In the genomic region with DNA sequence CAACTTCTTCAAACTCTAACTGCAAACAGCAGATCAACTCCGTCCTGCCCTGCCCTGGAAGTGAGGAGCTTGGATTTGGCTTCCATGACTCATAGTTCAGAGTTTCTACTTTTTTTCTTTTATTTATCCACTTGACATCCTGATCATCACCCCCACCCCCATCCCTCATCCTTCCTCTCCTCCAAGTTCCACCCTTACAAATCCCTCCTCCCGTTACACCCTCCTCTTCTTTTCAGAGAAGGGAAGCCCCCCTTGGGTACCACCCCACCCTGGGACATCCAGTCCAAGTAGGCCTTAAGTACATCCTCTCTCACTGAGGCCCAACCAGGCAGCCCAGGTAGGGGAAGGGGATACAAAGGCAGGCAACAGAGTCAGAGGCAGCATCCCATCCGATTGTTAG, we compare ENCODE assay signal across 30 mouse cellular contexts.
A peak's percentile ranks its signal among the peaks of the same experiment; 100 is the strongest.
DNase-seq lines count a peak whose midpoint lies in the region; ATAC-seq and TF ChIP-seq lines count a peak whose summit lies in the region.
"Had no signal": no experiment of that assay in that cellular context is flagged by ENCODE, and none has a peak within 500 bp of the region (broad histone marks: within the 10 kb centered on the region; RNA-seq: fewer than 3 reads in every experiment).

No protein-coding gene starts in this region.

- no peak overlapping the region for H3K27ac ChIP-seq in forebrain, embryonic 13.5 days
- no peak overlapping the region for H3K27ac ChIP-seq in forebrain, embryonic 15.5 days (replicated peaks)
- H3K27ac ChIP-seq in lung, postnatal 0 days (ENCODE audit: low read length): no peak overlapping the region
- H3K27ac ChIP-seq in midbrain, embryonic 12.5 days (replicated peaks): no peak overlapping the region
- H3K27ac ChIP-seq in midbrain, embryonic 15.5 days: no peak overlapping the region
- H3K27ac ChIP-seq in neural tube, embryonic 15.5 days (replicated peaks): peak overlapping the region; percentile 6; the same call in 1 of the 2 replicates
- H3K27ac ChIP-seq: embryonic facial prominence, embryonic 10.5 days; embryonic facial prominence, embryonic 15.5 days; limb, embryonic 10.5 days; limb, embryonic 15.5 days; liver, embryonic 13.5 days; macrophage; stomach, postnatal 0 days had no signal

- no peak overlapping the region for H3K9ac ChIP-seq in forebrain, embryonic 13.5 days
- H3K9ac ChIP-seq in forebrain, embryonic 15.5 days (replicated peaks): no peak overlapping the region
- H3K9ac ChIP-seq in lung, postnatal 0 days (replicated peaks; ENCODE audit: low read depth): no peak overlapping the region
- no peak overlapping the region for H3K9ac ChIP-seq in midbrain, embryonic 12.5 days (replicated peaks)
- no peak overlapping the region for H3K9ac ChIP-seq in midbrain, embryonic 15.5 days
- no peak overlapping the region for H3K9ac ChIP-seq in neural tube, embryonic 15.5 days (replicated peaks)
- H3K9ac ChIP-seq: embryonic facial prominence, embryonic 15.5 days; heart, embryonic 12.5 days; limb, embryonic 15.5 days; liver, embryonic 13.5 days had no signal

- TF ChIP-seq POLR2A in lung, adult 2 months (IDR thresholded peaks at IDR 0.05; ENCODE audit: borderline replicate concordance, extremely low read depth, low read depth, low read length): no peak

- TF ChIP-seq EP300 in lung, postnatal 0 days (IDR thresholded peaks at IDR 0.05): peak; percentile 63

- no peak for TF ChIP-seq CTCF in lung, postnatal 0 days (IDR thresholded peaks at IDR 0.05)
- TF ChIP-seq CTCF in lung, adult 2 months (IDR thresholded peaks at IDR 0.05; ENCODE audit: insufficient read depth, low read length): no peak

- no peaks in the 10 kb centered on the region for H3K27me3 ChIP-seq in forebrain, embryonic 13.5 days
- no peaks in the 10 kb centered on the region for H3K27me3 ChIP-seq in forebrain, embryonic 15.5 days
- H3K27me3 ChIP-seq in lung, postnatal 0 days (replicated peaks; ENCODE audit: insufficient read depth, low read length): no peaks in the 10 kb centered on the region
- peaks cover 4% of the 10 kb centered on the region for H3K27me3 ChIP-seq in midbrain, embryonic 12.5 days
- H3K27me3 ChIP-seq in midbrain, embryonic 15.5 days (replicated peaks): no peaks in the 10 kb centered on the region
- no peaks in the 10 kb centered on the region for H3K27me3 ChIP-seq in neural tube, embryonic 15.5 days (replicated peaks)
- H3K27me3 ChIP-seq: embryonic facial prominence, embryonic 15.5 days; heart, embryonic 12.5 days; limb, embryonic 15.5 days; liver, embryonic 13.5 days had no signal

- no peak for DNase-seq in lung, postnatal 0 days (ENCODE audit: low spot score)
- DNase-seq in lung, adult 2 months: no peak
- DNase-seq: adrenal gland, adult 2 months; cerebellum, adult 2 months; cerebellum, postnatal 14 days; gastrocnemius, postnatal 25 days; heart, adult 18-20 months; heart, postnatal 4 days; kidney, postnatal 14 days; layer of hippocampus, adult 9-11 months; liver, embryonic 13.5 days; lung, adult 18-20 months; right cerebral cortex, postnatal 4 days; thymus, adult 18-20 months; thymus, postnatal 25 days had no signal

- no peak for ATAC-seq in forebrain, embryonic 13.5 days
- ATAC-seq in forebrain, embryonic 15.5 days (replicated peaks): no peak
- ATAC-seq in lung, postnatal 0 days: no peak
- ATAC-seq in midbrain, embryonic 12.5 days (ENCODE audit: low FRiP score, low read depth): peak; percentile 12; the same call in 1 of the 2 replicates
- no peak for ATAC-seq in midbrain, embryonic 15.5 days (replicated peaks)
- no peak for ATAC-seq in neural tube, embryonic 15.5 days (ENCODE audit: low FRiP score)
- ATAC-seq: activated CD4-positive, CD25-positive, alpha-beta regulatory T cell, adult 4 months; CD4-positive, CD25-positive, alpha-beta regulatory T cell, adult 4 months; intestine, postnatal 0 days had no signal

- 34% methylated on average over 3 of the region's 3 CpGs for WGBS in forebrain, embryonic 13.5 days
- 35% methylated on average over 3 of the region's 3 CpGs for WGBS in forebrain, embryonic 15.5 days
- WGBS in lung, postnatal 0 days: 74% methylated on average over 3 of the region's 3 CpGs
- WGBS in lung, adult 2 months: 51% methylated on average over 3 of the region's 3 CpGs
- WGBS in midbrain, embryonic 12.5 days: 47% methylated on average over 3 of the region's 3 CpGs
- WGBS in midbrain, embryonic 15.5 days: 54% methylated on average over 3 of the region's 3 CpGs
- 33% methylated on average over 3 of the region's 3 CpGs for WGBS in neural tube, embryonic 15.5 days

- no peaks in the 10 kb centered on the region for H3K36me3 ChIP-seq in forebrain, embryonic 13.5 days (ENCODE audit: poor library complexity, severe bottlenecking)
- no peaks in the 10 kb centered on the region for H3K36me3 ChIP-seq in forebrain, embryonic 15.5 days
- no peaks in the 10 kb centered on the region for H3K36me3 ChIP-seq in lung, postnatal 0 days (ENCODE audit: insufficient read depth, low read length)
- H3K36me3 ChIP-seq in midbrain, embryonic 12.5 days: no peaks in the 10 kb centered on the region
- no peaks in the 10 kb centered on the region for H3K36me3 ChIP-seq in midbrain, embryonic 15.5 days (replicated peaks)
- H3K36me3 ChIP-seq in neural tube, embryonic 15.5 days: no peaks in the 10 kb centered on the region
- H3K36me3 ChIP-seq: embryonic facial prominence, embryonic 10.5 days; embryonic facial prominence, embryonic 15.5 days; heart, embryonic 12.5 days; limb, embryonic 10.5 days; limb, embryonic 15.5 days; liver, embryonic 13.5 days had no signal

- peaks cover 19% of the 10 kb centered on the region for H3K4me1 ChIP-seq in forebrain, embryonic 13.5 days
- peaks cover 13% of the 10 kb centered on the region for H3K4me1 ChIP-seq in forebrain, embryonic 15.5 days
- 0 out of 2 replicates have a peak, but pooled peaks cover 5% of the 10 kb centered on the region for H3K4me1 ChIP-seq in lung, postnatal 0 days (ENCODE audit: insufficient read depth, low read depth, low read length)
- H3K4me1 ChIP-seq in lung, adult 2 months (ENCODE audit: control insufficient read depth, insufficient read depth, low read length): peaks cover 21% of the 10 kb centered on the region
- peaks cover 17% of the 10 kb centered on the region for H3K4me1 ChIP-seq in midbrain, embryonic 12.5 days
- H3K4me1 ChIP-seq in midbrain, embryonic 15.5 days: no peaks in the 10 kb centered on the region
- H3K4me1 ChIP-seq in neural tube, embryonic 15.5 days: peaks cover 13% of the 10 kb centered on the region; the same call in 1 of the 2 replicates
- H3K4me1 ChIP-seq: embryonic facial prominence, embryonic 15.5 days; limb, embryonic 15.5 days; liver, embryonic 13.5 days had no signal

- no peak overlapping the region for H3K4me3 ChIP-seq in forebrain, embryonic 13.5 days
- no peak overlapping the region for H3K4me3 ChIP-seq in forebrain, embryonic 15.5 days
- H3K4me3 ChIP-seq in lung, postnatal 0 days (ENCODE audit: low read depth, low read length): no peak overlapping the region
- no peak overlapping the region for H3K4me3 ChIP-seq in lung, adult 2 months (replicated peaks; ENCODE audit: extremely low read depth, low read depth, low read length)
- no peak overlapping the region for H3K4me3 ChIP-seq in midbrain, embryonic 12.5 days
- H3K4me3 ChIP-seq in midbrain, embryonic 15.5 days: no peak overlapping the region
- no peak overlapping the region for H3K4me3 ChIP-seq in neural tube, embryonic 15.5 days (replicated peaks)
- H3K4me3 ChIP-seq: embryonic facial prominence, embryonic 10.5 days; embryonic facial prominence, embryonic 15.5 days; heart, embryonic 12.5 days; limb, embryonic 10.5 days; limb, embryonic 15.5 days; liver, embryonic 13.5 days had no signal

- H3K4me2 ChIP-seq in forebrain, embryonic 13.5 days: peak overlapping the region; percentile 26; the same call in 1 of the 2 replicates
- no peak overlapping the region for H3K4me2 ChIP-seq in forebrain, embryonic 15.5 days (replicated peaks)
- no peak overlapping the region for H3K4me2 ChIP-seq in lung, postnatal 0 days (replicated peaks; ENCODE audit: low read depth, low read length)
- no peak overlapping the region for H3K4me2 ChIP-seq in midbrain, embryonic 12.5 days (replicated peaks)
- H3K4me2 ChIP-seq in midbrain, embryonic 15.5 days: no peak overlapping the region
- H3K4me2 ChIP-seq in neural tube, embryonic 15.5 days: no peak overlapping the region
- H3K4me2 ChIP-seq: embryonic facial prominence, embryonic 15.5 days; heart, embryonic 12.5 days; limb, embryonic 15.5 days; liver, embryonic 13.5 days had no signal

- H3K9me3 ChIP-seq in forebrain, embryonic 13.5 days (replicated peaks): no peaks in the 10 kb centered on the region
- H3K9me3 ChIP-seq in forebrain, embryonic 15.5 days: no peaks in the 10 kb centered on the region
- no peaks in the 10 kb centered on the region for H3K9me3 ChIP-seq in lung, postnatal 0 days (ENCODE audit: low read length)
- no peaks in the 10 kb centered on the region for H3K9me3 ChIP-seq in midbrain, embryonic 12.5 days
- no peaks in the 10 kb centered on the region for H3K9me3 ChIP-seq in midbrain, embryonic 15.5 days
- H3K9me3 ChIP-seq in neural tube, embryonic 15.5 days (replicated peaks): no peaks in the 10 kb centered on the region
- H3K9me3 ChIP-seq: embryonic facial prominence, embryonic 10.5 days; embryonic facial prominence, embryonic 15.5 days; heart, embryonic 12.5 days; limb, embryonic 10.5 days; limb, embryonic 15.5 days; liver, embryonic 13.5 days had no signal
